Mouse (Mus musculus): ENCODE measurements at regions not wholly inside any gene's neighbourhood (a gene's known extent, or its start where the extent isn't known, plus 50 kb on each side); places are given as distances from the start of the nearest gene placed in this dataset.

DNA sequence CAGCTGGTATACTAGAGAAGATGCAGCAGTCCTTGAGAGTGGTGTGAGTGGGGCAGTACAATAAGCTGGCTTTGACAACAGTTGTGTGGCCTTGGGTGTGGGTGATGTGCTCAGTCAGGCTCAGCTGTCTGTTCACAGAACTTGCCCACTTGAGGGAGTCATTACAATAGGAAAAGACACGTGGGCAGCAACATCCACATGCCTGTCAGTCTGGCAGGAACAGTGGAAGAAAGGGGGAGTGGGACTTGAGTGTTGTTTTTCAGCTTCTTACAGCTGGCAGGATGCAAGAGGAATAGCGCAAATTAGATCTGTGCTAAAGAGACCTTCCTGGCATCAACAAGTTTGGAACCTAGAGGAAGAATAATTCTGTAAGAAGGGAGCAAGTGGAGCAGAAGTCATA is 239.4 kb upstream of the Nmur2 start:
- no peak overlapping the region for H3K9ac ChIP-seq (ENCODE audit: control insufficient read depth, low read depth, low read length, poor library complexity, severe bottlenecking)
- TF ChIP-seq KAT2A (conservative IDR thresholded peaks at IDR 0.05; ENCODE audit: low read depth, low read length) (no peak), NRF1 (IDR thresholded peaks at IDR 0.05; ENCODE audit: insufficient read depth, low read depth, low read length, poor library complexity, severe bottlenecking) (no peak)
- no peaks in the 10 kb centered on the region for H3K9me3 ChIP-seq (replicated peaks; ENCODE audit: insufficient read depth, low read length)
- H3K4me3 ChIP-seq (ENCODE audit: control insufficient read depth in 1 of 2, insufficient read depth in 1 of 2, low read depth in 2 of 2, low read length in 2 of 2): no peak overlapping the region
- DNase-seq (ENCODE audit: low read depth, low spot score): no peak
- H3K27ac ChIP-seq (ENCODE audit: control insufficient read depth, low read depth, low read length): no peak overlapping the region
- no peaks in the 10 kb centered on the region for H3K79me2 ChIP-seq (ENCODE audit: control insufficient read depth, insufficient read depth, low read length, poor library complexity)
- H3K4me1 ChIP-seq (ENCODE audit: control insufficient read depth in 1 of 2, insufficient read depth in 2 of 2, low read length in 2 of 2): no peaks in the 10 kb centered on the region
- H3K36me3 ChIP-seq (ENCODE audit: control insufficient read depth in 1 of 2, insufficient read depth in 2 of 2, low read length in 2 of 2): no peaks in the 10 kb centered on the region
- H3K27me3 ChIP-seq (ENCODE audit: control insufficient read depth in 1 of 2, insufficient read depth in 2 of 2, low read length in 2 of 2): no peaks in the 10 kb centered on the region

- no peaks in the 10 kb centered on the region for H3K9me3 ChIP-seq (replicated peaks; ENCODE audit: insufficient read depth, low read length)
- H3K9ac ChIP-seq (ENCODE audit: control insufficient read depth, low read depth, low read length, poor library complexity, severe bottlenecking): no peak overlapping the region
- H3K79me2 ChIP-seq (ENCODE audit: control insufficient read depth, insufficient read depth, low read length, poor library complexity): no peaks in the 10 kb centered on the region
- H3K4me1 ChIP-seq (ENCODE audit: control insufficient read depth in 1 of 2, insufficient read depth in 2 of 2, low read length in 2 of 2): no peaks in the 10 kb centered on the region
- no peaks in the 10 kb centered on the region for H3K27me3 ChIP-seq (ENCODE audit: control insufficient read depth in 1 of 2, insufficient read depth in 2 of 2, low read length in 2 of 2)
- H3K27ac ChIP-seq (ENCODE audit: control insufficient read depth, low read depth, low read length): no peak overlapping the region
- DNase-seq (ENCODE audit: low read depth, low spot score): no peak
- H3K36me3 ChIP-seq (ENCODE audit: control insufficient read depth in 1 of 2, insufficient read depth in 2 of 2, low read length in 2 of 2): no peaks in the 10 kb centered on the region
- TF ChIP-seq BHLHE40 (IDR thresholded peaks at IDR 0.05; ENCODE audit: borderline replicate concordance, low read depth, low read length): no peak
- H3K4me3 ChIP-seq (ENCODE audit: control insufficient read depth in 1 of 2, insufficient read depth in 1 of 2, low read depth in 2 of 2, low read length in 2 of 2): no peak overlapping the region
Measured at GRCm38 (mm10) chr11:56269915-56270493, 229.2 kb upstream of the Nmur2 start.

DNA sequence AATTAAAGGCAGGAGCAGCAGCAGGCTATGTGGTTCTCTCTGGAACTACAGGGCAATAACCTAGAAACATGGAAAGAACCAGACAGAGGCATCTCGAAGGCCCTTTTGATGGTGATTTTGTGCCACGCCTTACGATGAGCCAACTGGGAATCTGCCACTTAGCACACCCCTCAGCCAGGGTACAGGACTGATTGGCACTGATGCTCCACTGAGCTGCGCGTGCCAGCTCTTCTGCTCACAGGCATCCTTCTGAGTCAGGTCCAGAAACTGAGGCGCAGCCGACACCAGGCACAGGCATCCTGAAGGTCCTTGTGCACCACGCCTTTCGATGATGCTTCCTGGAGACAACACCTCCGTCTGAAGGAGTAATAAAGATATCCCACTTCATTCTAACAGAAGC is 221.9 kb upstream of the Nmur2 start:
- H3K79me2 ChIP-seq (ENCODE audit: control insufficient read depth, insufficient read depth, low read length, poor library complexity): no peaks in the 10 kb centered on the region
- no peak overlapping the region for H3K9ac ChIP-seq (ENCODE audit: control insufficient read depth, low read depth, low read length, poor library complexity, severe bottlenecking)
- no peak for DNase-seq (ENCODE audit: low read depth, low spot score)
- H3K36me3 ChIP-seq (ENCODE audit: control insufficient read depth in 1 of 2, insufficient read depth in 2 of 2, low read length in 2 of 2): no peaks in the 10 kb centered on the region
- no peak overlapping the region for H3K4me3 ChIP-seq (ENCODE audit: control insufficient read depth in 1 of 2, insufficient read depth in 1 of 2, low read depth in 2 of 2, low read length in 2 of 2)
- H3K27ac ChIP-seq (ENCODE audit: control insufficient read depth, low read depth, low read length): no peak overlapping the region
- H3K4me1 ChIP-seq (ENCODE audit: control insufficient read depth in 1 of 2, insufficient read depth in 2 of 2, low read length in 2 of 2): no peaks in the 10 kb centered on the region
- H3K27me3 ChIP-seq (ENCODE audit: control insufficient read depth in 1 of 2, insufficient read depth in 2 of 2, low read length in 2 of 2): no peaks in the 10 kb centered on the region
- TF ChIP-seq ZC3H11A (IDR thresholded peaks at IDR 0.05; ENCODE audit: low read depth, low read length) (no peak), E2F4 (IDR thresholded peaks at IDR 0.05; ENCODE audit: borderline replicate concordance, low read depth, low read length) (no peak)
- no peaks in the 10 kb centered on the region for H3K9me3 ChIP-seq (replicated peaks; ENCODE audit: insufficient read depth, low read length)

- Histone ChIP-seq H3K4me3 (ENCODE audit: control insufficient read depth in 1 of 2, insufficient read depth in 1 of 2, low read depth in 2 of 2, low read length in 2 of 2) (no peak overlapping the region), H3K9me3 (replicated peaks; ENCODE audit: insufficient read depth, low read length) (no peaks in the 10 kb centered on the region), H3K36me3 (ENCODE audit: control insufficient read depth in 1 of 2, insufficient read depth in 2 of 2, low read length in 2 of 2) (no peaks in the 10 kb centered on the region), H3K27ac (ENCODE audit: control insufficient read depth, low read depth, low read length) (no peak overlapping the region), H3K27me3 (ENCODE audit: control insufficient read depth in 1 of 2, insufficient read depth in 2 of 2, low read length in 2 of 2) (no peaks in the 10 kb centered on the region), H3K4me1 (ENCODE audit: control insufficient read depth in 1 of 2, insufficient read depth in 2 of 2, low read length in 2 of 2) (no peaks in the 10 kb centered on the region), H3K79me2 (ENCODE audit: control insufficient read depth, insufficient read depth, low read length, poor library complexity) (no peaks in the 10 kb centered on the region), H3K9ac (ENCODE audit: control insufficient read depth, low read depth, low read length, poor library complexity, severe bottlenecking) (no peak overlapping the region)
- DNase-seq (ENCODE audit: low read depth, low spot score): no peak
- TF ChIP-seq MYB (IDR thresholded peaks at IDR 0.05; ENCODE audit: low read depth, low read length) (no peak), ZMIZ1 (IDR thresholded peaks at IDR 0.05; ENCODE audit: low read depth, low read length) (no peak), RAD21 (IDR thresholded peaks at IDR 0.05; ENCODE audit: low read depth, low read length) (no peak), CHD1 (IDR thresholded peaks at IDR 0.05; ENCODE audit: low read depth, low read length) (no peak), ZKSCAN1 (IDR thresholded peaks at IDR 0.05; ENCODE audit: low read depth, low read length) (no peak), MAZ (IDR thresholded peaks at IDR 0.05; ENCODE audit: low read depth, low read length) (no peak), ZNF384 (IDR thresholded peaks at IDR 0.05; ENCODE audit: low read depth, low read length) (no peak), MAX (IDR thresholded peaks at IDR 0.05; ENCODE audit: low read length) (no peak), UBTF (IDR thresholded peaks at IDR 0.05; ENCODE audit: borderline replicate concordance, insufficient read depth, low read depth, low read length) (no peak), SMC3 (IDR thresholded peaks at IDR 0.05; ENCODE audit: low read depth, low read length) (no peak), MAFK (IDR thresholded peaks at IDR 0.05; ENCODE audit: borderline replicate concordance, low read depth, low read length) (no peak), TAL1 (IDR thresholded peaks at IDR 0.05; ENCODE audit: low read length) (no peak), ZC3H11A (IDR thresholded peaks at IDR 0.05; ENCODE audit: low read depth, low read length) (no peak), JUND (IDR thresholded peaks at IDR 0.05; ENCODE audit: low read depth, low read length) (no peak), USF1 (IDR thresholded peaks at IDR 0.05; ENCODE audit: low read depth, low read length) (no peak), KAT2A (conservative IDR thresholded peaks at IDR 0.05; ENCODE audit: low read depth, low read length) (no peak), USF2 (IDR thresholded peaks at IDR 0.05; ENCODE audit: borderline replicate concordance in 1 of 2, insufficient read depth in 1 of 2, low read depth in 1 of 2, low read length in 2 of 2) (no peak)
Measured at GRCm38 (mm10) chr11:56256356-56256755, 215.5 kb upstream of the Nmur2 start.
